Mouse (Mus musculus) lung, postnatal 0 days (tissue): Measurements from ENCODE around the gene Gpr152. TPM values are rescaled to one million over a fixed set of nuclear protein-coding genes. Genes with fewer than 3 reads are reported as not detected.
A peak's percentile ranks its signal among the peaks of the same experiment; 100 is the strongest.

ENCODE experiments used
- ATAC-seq: fragments of 200-750 bp; cut with Nextera tagmentation; 2 replicates; pipeline ENCODE4 v1.8.0; 2017; ENCODE audit warnings: moderate library complexity
- DNase-seq: peaks from one replicate; pipeline ENCODE4 v3.0.0-alpha.2; 2016; ENCODE audit warnings: low spot score
- H3K27ac ChIP-seq: fragments of 300-500 bp; sonication (generic); 2 replicates; pipeline ENCODE4 v1.5.1; 2014; ENCODE audit warnings: antibody characterized with exemption, mild to moderate bottlenecking, low read length, mixed read lengths
- H3K27me3 ChIP-seq: fragments of 300-500 bp; sonication (generic); replicated peaks from 2 replicates; pipeline ENCODE4 v1.6.1; 2014; ENCODE audit warnings: low read length, mixed read lengths; ENCODE audit not compliant: insufficient read depth
- H3K36me3 ChIP-seq: fragments of 300-500 bp; sonication (generic); 2 replicates; pipeline ENCODE4 v1.6.1; 2014; ENCODE audit warnings: low read length, mixed read lengths; ENCODE audit not compliant: insufficient read depth
- H3K4me1 ChIP-seq: fragments of 300-500 bp; sonication (generic); 2 replicates; pipeline ENCODE4 v1.6.1; 2014; ENCODE audit warnings: antibody characterized with exemption, low read depth, low read length, mixed read lengths; ENCODE audit not compliant: insufficient read depth
- H3K4me2 ChIP-seq: fragments of 300-500 bp; sonication (generic); replicated peaks from 2 replicates; pipeline ENCODE4 v1.6.1; 2014; ENCODE audit warnings: low read depth, mild to moderate bottlenecking, low read length, moderate library complexity, mixed read lengths
- H3K4me3 ChIP-seq: fragments of 300-500 bp; sonication (generic); 2 replicates; pipeline ENCODE4 v1.5.1; 2014; ENCODE audit warnings: low read depth, low read length
- H3K9ac ChIP-seq: fragments of 300-500 bp; sonication (generic); replicated peaks from 2 replicates; pipeline ENCODE4 v1.6.1; 2014; ENCODE audit warnings: low read depth, mild to moderate bottlenecking
- H3K9me3 ChIP-seq: fragments of 300-500 bp; sonication (generic); 2 replicates; pipeline ENCODE4 v1.6.1; 2016; ENCODE audit warnings: low read length, mixed read lengths
- CTCF ChIP-seq: IDR thresholded peaks from 2 replicates; pipeline ENCODE4 v1.5.1; 2016; ENCODE audit warnings: antibody characterized with exemption, mild to moderate bottlenecking
- EP300 ChIP-seq: IDR thresholded peaks from 2 replicates; pipeline ENCODE4 v1.6.1; 2016; ENCODE audit warnings: antibody characterized with exemption, mild to moderate bottlenecking, control low read depth
- WGBS: fragments of 180-500 bp; shearing (Covaris S2); extraction: QIAGEN DNeasy Blood & Tissue Kit; methylation state at CpG from one replicate; pipeline ENCODE4 v1.1.7; 2014; 5-methylcytosine and 5-hydroxymethylcytosine counted together
- polyA plus RNA-seq: library from polyadenylated mRNA; unstranded; fragments of >200 nt; fragmentation: Nextera tagmentation; extraction: Ambion mirVana; gene quantifications from 2 replicates; pipeline ENCODE4 v1.2.1, GENCODE M21; 2015

The Gpr152 gene
- polyA plus RNA-seq, 1 experiment from 2014 or later, result not detected

- Histone ChIP-seq H3K4me1 (0 out of 2 replicates have a peak, but pooled peaks cover 2% of the 10 kb centered on the region), H3K27ac (no peak overlapping the region), H3K36me3 (no peaks in the 10 kb centered on the region), H3K4me3 (no peak overlapping the region), H3K27me3 (no peaks in the 10 kb centered on the region), H3K4me2 (no peak overlapping the region), H3K9me3 (no peaks in the 10 kb centered on the region), H3K9ac (no peak overlapping the region)
- TF ChIP-seq EP300, result no peak
- no peak for TF ChIP-seq CTCF
- no peak for DNase-seq
- ATAC-seq, result no peak
- 82% methylated on average over 7 of the region's 7 CpGs for WGBS
Observed at GRCm38 (mm10) chr19:4180411-4180810, 40.8 kb downstream of the Gpr152 start.

- H3K4me1 ChIP-seq, result no peaks in the 10 kb centered on the region
- peak; percentile 81 for DNase-seq
- 25% methylated on average over 3 of the region's 3 CpGs for WGBS
Observed at GRCm38 (mm10) chr19:4181892-4182291, 42.3 kb downstream of the Gpr152 start.

DNA sequence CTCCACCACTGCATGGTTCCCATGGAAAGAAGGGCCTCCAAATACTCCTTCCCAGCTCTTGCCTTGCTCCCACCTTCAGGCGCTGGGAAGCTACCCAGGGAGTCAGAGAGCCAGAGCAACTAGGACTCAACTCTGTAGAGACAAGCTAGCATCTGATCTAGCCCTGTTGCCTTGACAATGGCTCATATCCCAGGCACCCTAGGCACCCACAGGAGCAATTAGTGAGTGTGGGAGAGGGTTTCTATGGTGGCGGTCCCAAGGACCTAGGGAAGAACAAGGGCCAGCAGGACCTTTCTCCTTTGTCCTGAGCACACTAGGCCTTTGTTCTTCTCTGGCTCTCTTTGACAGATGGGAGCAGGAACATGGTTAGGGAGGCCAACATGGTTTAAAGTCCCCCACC, 44.1 kb downstream of the Gpr152 start:
- no peak overlapping the region for H3K4me3 ChIP-seq
- H3K9ac ChIP-seq, result no peak overlapping the region
- ATAC-seq, result no peak
- TF ChIP-seq CTCF (no peak), EP300 (no peak)
- H3K4me1 ChIP-seq, result no peaks in the 10 kb centered on the region
- DNase-seq, result no peak
- no peaks in the 10 kb centered on the region for H3K27me3 ChIP-seq
- no peaks in the 10 kb centered on the region for H3K9me3 ChIP-seq
- WGBS, result 89% methylated on average over 2 of the region's 2 CpGs
- no peak overlapping the region for H3K4me2 ChIP-seq
- H3K27ac ChIP-seq, result 0 out of 2 replicates have a peak overlapping the region, but pooled peaks have one; percentile 11
- no peaks in the 10 kb centered on the region for H3K36me3 ChIP-seq

More at GRCm38 (mm10) chr19:4181892-4182291, 42.3 kb downstream of the Gpr152 start:
- TF ChIP-seq EP300, result no peak
- TF ChIP-seq CTCF, result no peak
- Histone ChIP-seq H3K9me3 (no peaks in the 10 kb centered on the region), H3K27me3 (no peaks in the 10 kb centered on the region), H3K9ac (no peak overlapping the region), H3K36me3 (no peaks in the 10 kb centered on the region), H3K4me3 (no peak overlapping the region), H3K4me2 (no peak overlapping the region), H3K27ac (no peak overlapping the region)
- ATAC-seq, result peak; percentile 78

- H3K36me3 ChIP-seq, result no peaks in the 10 kb centered on the region
- peak overlapping the region; percentile 14; the same call in 1 of the 2 replicates for H3K27ac ChIP-seq
- H3K4me1 ChIP-seq, result no peaks in the 10 kb centered on the region
- H3K9me3 ChIP-seq, result no peaks in the 10 kb centered on the region
- no peak overlapping the region for H3K9ac ChIP-seq
- DNase-seq, result no peak
- 40% methylated on average over 15 of the region's 15 CpGs for WGBS
- ATAC-seq, result peak; percentile 46; the same call in 1 of the 2 replicates
- H3K4me2 ChIP-seq, result no peak overlapping the region
- no peaks in the 10 kb centered on the region for H3K27me3 ChIP-seq
- no peak for TF ChIP-seq CTCF
- H3K4me3 ChIP-seq, result no peak overlapping the region
Observed at GRCm38 (mm10) chr19:4184976-4185975, 45.7 kb downstream of the Gpr152 start.

GRCm38 (mm10) chr19:4187303-4187702, 47.7 kb downstream of the Gpr152 start:
- Histone ChIP-seq H3K4me2 (no peak overlapping the region), H3K4me1 (peaks cover 5% of the 10 kb centered on the region; the same call in 1 of the 2 replicates), H3K36me3 (no peaks in the 10 kb centered on the region), H3K4me3 (no peak overlapping the region), H3K9me3 (no peaks in the 10 kb centered on the region), H3K27ac (no peak overlapping the region), H3K9ac (no peak overlapping the region), H3K27me3 (no peaks in the 10 kb centered on the region)
- TF ChIP-seq CTCF (no peak), EP300 (no peak)
- ATAC-seq, result no peak
- WGBS, result 64% methylated on average over 3 of the region's 3 CpGs
- DNase-seq, result no peak

- Histone ChIP-seq H3K4me3 (no peak overlapping the region), H3K9ac (no peak overlapping the region), H3K4me2 (no peak overlapping the region), H3K9me3 (no peaks in the 10 kb centered on the region), H3K36me3 (0 out of 2 replicates have a peak, but pooled peaks cover 3% of the 10 kb centered on the region), H3K4me1 (peaks cover 8% of the 10 kb centered on the region; the same call in 1 of the 2 replicates), H3K27me3 (no peaks in the 10 kb centered on the region), H3K27ac (no peak overlapping the region)
- 88% methylated on average over 10 of the region's 12 CpGs for WGBS
- DNase-seq (no peak), ATAC-seq (no peak)
- no peak for TF ChIP-seq EP300
Observed at GRCm38 (mm10) chr19:4189051-4189620, 49.5 kb downstream of the Gpr152 start.
